In the genomic region with DNA sequence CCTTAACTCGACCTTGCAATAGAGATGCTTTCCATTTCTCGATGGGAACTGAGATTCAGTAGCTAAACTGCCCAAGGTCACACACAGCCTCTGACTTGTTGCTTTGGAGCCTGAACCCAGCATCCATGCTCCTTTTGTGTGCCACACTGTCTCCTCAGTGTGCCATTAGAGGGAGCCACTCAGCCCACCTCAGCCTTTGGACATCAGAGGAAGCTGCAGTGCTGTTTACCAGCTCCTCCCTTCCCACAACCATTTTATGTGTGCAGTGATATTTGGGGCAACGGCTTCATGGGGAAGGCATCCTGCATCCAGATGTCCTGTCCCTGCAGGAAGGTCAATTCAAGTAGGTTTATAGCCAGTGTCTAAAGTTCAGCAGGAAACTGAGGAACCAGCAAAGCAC, we compare ENCODE assay signal across 9 mouse cellular contexts. TPM values are rescaled to one million over a fixed set of nuclear protein-coding genes. Genes with fewer than 3 reads are reported as not detected.
A peak's percentile ranks its signal among the peaks of the same experiment; 100 is the strongest.
DNase-seq lines count a peak whose midpoint lies in the region; ATAC-seq and TF ChIP-seq lines count a peak whose summit lies in the region.
"Had no signal": no experiment of that assay in that cellular context is flagged by ENCODE, and none has a peak within 500 bp of the region (broad histone marks: within the 10 kb centered on the region; RNA-seq: fewer than 3 reads in every experiment).

No protein-coding gene starts in this region.

- no peak for TF ChIP-seq POLR2A in embryonic fibroblast, embryonic 13.5 days (IDR thresholded peaks at IDR 0.05; ENCODE audit: low read depth, low read length)

- H3K4me2 ChIP-seq in midbrain, embryonic 14.5 days (ENCODE audit: low read length) = no peak overlapping the region
- H3K4me2 ChIP-seq in midbrain, embryonic 15.5 days = no peak overlapping the region

- H3K4me3 ChIP-seq in midbrain, embryonic 14.5 days (replicated peaks; ENCODE audit: low read depth, low read length) = no peak overlapping the region
- no peak overlapping the region for H3K4me3 ChIP-seq in midbrain, embryonic 15.5 days
- no peak overlapping the region for H3K4me3 ChIP-seq in embryonic fibroblast, embryonic 13.5 days (ENCODE audit: insufficient read depth, low read length)

- peak; percentile 38; the same call in 1 of the 2 replicates for TF ChIP-seq CTCF in embryonic fibroblast, embryonic 13.5 days (IDR thresholded peaks at IDR 0.05; ENCODE audit: borderline replicate concordance, insufficient read depth, low read length)

- WGBS in midbrain, embryonic 14.5 days = 51% methylated on average over 3 of the region's 3 CpGs
- 43% methylated on average over 3 of the region's 3 CpGs for WGBS in midbrain, embryonic 15.5 days

- H3K4me1 ChIP-seq in midbrain, embryonic 14.5 days (ENCODE audit: control insufficient read depth, insufficient read depth, low read length) = no peaks in the 10 kb centered on the region
- no peaks in the 10 kb centered on the region for H3K4me1 ChIP-seq in midbrain, embryonic 15.5 days
- H3K4me1 ChIP-seq in embryonic fibroblast, embryonic 13.5 days (ENCODE audit: control insufficient read depth, insufficient read depth, low read length) = no peaks in the 10 kb centered on the region

- H3K27me3 ChIP-seq in midbrain, embryonic 14.5 days (ENCODE audit: control insufficient read depth, insufficient read depth, low read length) = no peaks in the 10 kb centered on the region
- H3K27me3 ChIP-seq in midbrain, embryonic 15.5 days (replicated peaks) = no peaks in the 10 kb centered on the region

- ATAC-seq in midbrain, embryonic 14.5 days (ENCODE audit: low FRiP score, low TSS enrichment) = no peak
- no peak for ATAC-seq in midbrain, embryonic 15.5 days (replicated peaks)
- ATAC-seq in megakaryocyte, adult 5-6 weeks (ENCODE audit: poor library complexity, severe bottlenecking) = peak; percentile 79

- peak; percentile 20 to 34 for DNase-seq in cerebellum, adult 18-20 months
- no peak for DNase-seq in cerebellum, adult 11-12 months
- peak; percentile 26 for DNase-seq in midbrain, embryonic 14.5 days
- no peak for DNase-seq in ovary, adult 18-20 months (ENCODE audit: low spot score)
- no peak for DNase-seq in urinary bladder, postnatal 4 days (ENCODE audit: low spot score in 2 of 2)

- no peak overlapping the region for H3K27ac ChIP-seq in midbrain, embryonic 14.5 days (replicated peaks; ENCODE audit: low read depth, low read length)
- H3K27ac ChIP-seq in midbrain, embryonic 15.5 days = no peak overlapping the region
- H3K27ac ChIP-seq in embryonic fibroblast, embryonic 13.5 days (ENCODE audit: insufficient read depth, low read length) = no peak overlapping the region

- no peaks in the 10 kb centered on the region for H3K9me3 ChIP-seq in midbrain, embryonic 14.5 days (ENCODE audit: control insufficient read depth, low read length)
- no peaks in the 10 kb centered on the region for H3K9me3 ChIP-seq in midbrain, embryonic 15.5 days

- H3K36me3 ChIP-seq in midbrain, embryonic 14.5 days (ENCODE audit: control insufficient read depth, insufficient read depth, low read length) = no peaks in the 10 kb centered on the region
- no peaks in the 10 kb centered on the region for H3K36me3 ChIP-seq in midbrain, embryonic 15.5 days (replicated peaks)

- no peak overlapping the region for H3K9ac ChIP-seq in midbrain, embryonic 14.5 days (replicated peaks; ENCODE audit: low read length)
- H3K9ac ChIP-seq in midbrain, embryonic 15.5 days = no peak overlapping the region

RNA-seq across cellular contexts. Expression of a gene that starts 17.3 kb away (rescaled TPM):
- 0.57 and 0.80 TPM in 2 replicates for polyA plus RNA-seq in midbrain, embryonic 14.5 days (2014; fragmentation: Nextera tagmentation; extraction: Ambion mirVana)
- 0.18 and 0.40 TPM in 2 replicates for polyA plus RNA-seq in midbrain, embryonic 15.5 days (2015; fragmentation: Nextera tagmentation; extraction: Ambion mirVana)
- not detected in 2 replicates for polyA plus RNA-seq in embryonic fibroblast, embryonic 13.5 days (2011; ENCODE audit: insufficient read length, low read depth, missing spikeins)
- total RNA-seq in megakaryocyte, adult 5-6 weeks (2015) = 0.07 and 0.14 TPM in 2 replicates
- 0.55 TPM in 1 of 2 replicates, not detected in the other for total RNA-seq in megakaryocyte, adult 5-6 weeks (2017)
- total RNA-seq: heart, postnatal 36 days had no signal

RNA-seq across cellular contexts. Expression of a gene that starts 28.5 kb away (rescaled TPM):
- 48.6 and 77.5 TPM in 2 replicates for polyA plus RNA-seq in midbrain, embryonic 14.5 days (2014; fragmentation: Nextera tagmentation; extraction: Ambion mirVana)
- 58.0 and 61.0 TPM in 2 replicates for polyA plus RNA-seq in midbrain, embryonic 15.5 days (2015; fragmentation: Nextera tagmentation; extraction: Ambion mirVana)
- polyA plus RNA-seq in embryonic fibroblast, embryonic 13.5 days (2011; ENCODE audit: insufficient read length, low read depth, missing spikeins) = 76.1 and 83.9 TPM in 2 replicates
- 127 and 129 TPM in 2 replicates for total RNA-seq in megakaryocyte, adult 5-6 weeks (2015)
- 103 and 126 TPM in 2 replicates for total RNA-seq in megakaryocyte, adult 5-6 weeks (2017)

RNA-seq across cellular contexts. Expression of a gene that starts 49.5 kb away (rescaled TPM):
- 61.9 and 81.1 TPM in 2 replicates for polyA plus RNA-seq in midbrain, embryonic 14.5 days (2014; fragmentation: Nextera tagmentation; extraction: Ambion mirVana)
- 74.0 and 75.0 TPM in 2 replicates for polyA plus RNA-seq in midbrain, embryonic 15.5 days (2015; fragmentation: Nextera tagmentation; extraction: Ambion mirVana)
- 113 and 127 TPM in 2 replicates for polyA plus RNA-seq in embryonic fibroblast, embryonic 13.5 days (2011; ENCODE audit: insufficient read length, low read depth, missing spikeins)
- total RNA-seq in megakaryocyte, adult 5-6 weeks (2015) = 194 and 217 TPM in 2 replicates
- total RNA-seq in megakaryocyte, adult 5-6 weeks (2017) = 161 and 173 TPM in 2 replicates

Comparison
In these comparisons a context has a peak if more than half of its experiments do, and no peak if none do; other contexts are left out.
1. DNase-seq: peak in cerebellum, adult 18-20 months (2 of 2) and midbrain, embryonic 14.5 days (single experiment); none in cerebellum, adult 11-12 months (single experiment), ovary, adult 18-20 months (single experiment) and urinary bladder, postnatal 4 days (0 of 2).